Mouse (Mus musculus) intestine, embryonic 14.5 days (tissue): ENCODE measurements around the gene Arhgap17. TPM values are rescaled to one million over a fixed set of nuclear protein-coding genes. Genes with fewer than 3 reads are reported as not detected.

Experiments
- ATAC-seq: fragments of 200-750 bp; cut with Nextera tagmentation; replicated peaks from 2 replicates; pipeline ENCODE4 v1.8.0; 2017; ENCODE audit warnings: low read depth, moderate number of reproducible peaks, moderate TSS enrichment, moderate library complexity; ENCODE audit not compliant: low FRiP score, low TSS enrichment
- DNase-seq: peaks from one replicate; pipeline ENCODE4 v3.0.0-alpha.2; 2018; ENCODE audit warnings: low spot score
- H3K27ac ChIP-seq: fragments of 300-500 bp; sonication (generic); 2 replicates; pipeline ENCODE4 v1.5.1; 2014; ENCODE audit warnings: low read depth, mild to moderate bottlenecking, control low read depth
- H3K27me3 ChIP-seq: fragments of 300-500 bp; sonication (generic); replicated peaks from 2 replicates; pipeline ENCODE4 v1.6.1; 2014; ENCODE audit warnings: low read length, control low read depth; ENCODE audit not compliant: control insufficient read depth, insufficient read depth
- H3K36me3 ChIP-seq: fragments of 300-500 bp; sonication (generic); 2 replicates; pipeline ENCODE4 v1.6.1; 2014; ENCODE audit warnings: low read length, control low read depth; ENCODE audit not compliant: control insufficient read depth, insufficient read depth
- H3K4me1 ChIP-seq: fragments of 300-500 bp; sonication (generic); replicated peaks from 2 replicates; pipeline ENCODE4 v1.6.1; 2014; ENCODE audit warnings: low read length, control low read depth, mixed read lengths; ENCODE audit not compliant: control insufficient read depth, insufficient read depth
- H3K4me2 ChIP-seq: fragments of 300-500 bp; sonication (generic); 2 replicates; pipeline ENCODE4 v1.6.1; 2014; ENCODE audit warnings: low read length
- H3K4me3 ChIP-seq: fragments of 300-500 bp; sonication (generic); 2 replicates; pipeline ENCODE4 v1.5.1; 2014; ENCODE audit warnings: low read depth, low read length, control low read depth, mixed read lengths
- H3K9ac ChIP-seq: fragments of 300-500 bp; sonication (generic); 2 replicates; pipeline ENCODE4 v1.6.1; 2014; ENCODE audit warnings: mild to moderate bottlenecking, low read length
- H3K9me3 ChIP-seq: fragments of 300-500 bp; sonication (generic); 2 replicates; pipeline ENCODE4 v1.6.1; 2016; ENCODE audit warnings: low read length, control low read depth; ENCODE audit not compliant: control insufficient read depth
- WGBS: fragments of 180-500 bp; shearing (Covaris S2); extraction: QIAGEN DNeasy Blood & Tissue Kit; methylation state at CpG from one replicate; pipeline ENCODE4 v1.1.7; 2014; 5-methylcytosine and 5-hydroxymethylcytosine counted together
- polyA plus RNA-seq: library from polyadenylated mRNA; unstranded; fragments of >200 nt; fragmentation: Nextera tagmentation; extraction: Ambion mirVana; gene quantifications from 2 replicates; pipeline ENCODE4 v1.2.1, GENCODE M21; 2014

Arhgap17 gene
- polyA plus RNA-seq, 1 experiment from 2014 or later: 28.9 TPM

DNA sequence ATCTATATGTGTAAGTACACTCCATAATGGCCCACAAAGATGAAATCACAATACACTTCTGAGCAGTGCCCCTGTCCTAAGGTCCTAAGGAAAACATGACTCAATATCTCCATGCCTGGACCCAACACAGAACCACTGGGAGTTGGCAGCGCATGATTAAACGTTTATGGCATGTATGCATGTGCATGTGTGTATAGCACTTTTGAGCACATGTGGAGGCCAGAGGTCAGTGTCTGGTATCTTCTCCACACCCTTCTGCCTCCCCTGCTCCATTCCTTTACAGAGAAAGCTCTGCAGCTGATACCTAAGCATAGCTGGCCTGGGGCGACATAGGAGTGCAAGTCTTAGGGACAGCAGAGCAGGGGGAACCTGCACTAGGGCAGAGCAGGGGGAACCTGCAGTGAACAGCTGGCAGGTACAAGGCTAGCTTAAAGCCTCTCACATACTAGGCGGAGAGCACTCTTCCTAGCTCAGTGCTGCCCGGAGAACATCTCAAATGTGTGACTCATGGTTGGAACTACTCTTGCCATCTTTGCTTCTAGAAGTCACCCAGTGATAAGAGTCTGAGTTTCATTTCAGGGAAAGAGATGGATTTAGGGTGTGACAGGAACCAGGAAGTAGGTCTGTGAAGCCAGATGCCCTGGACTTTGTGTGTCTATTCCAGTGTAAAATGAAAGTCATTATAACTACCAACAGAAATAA lies 25.5 kb downstream of the Arhgap17 start:
- WGBS: 85% methylated on average over 5 of the region's 5 CpGs
- Histone ChIP-seq H3K4me1 (peaks cover 18% of the 10 kb centered on the region), H3K27ac (no peak overlapping the region), H3K27me3 (no peaks in the 10 kb centered on the region), H3K9ac (no peak overlapping the region), H3K4me3 (no peak overlapping the region), H3K4me2 (no peak overlapping the region), H3K9me3 (no peaks in the 10 kb centered on the region), H3K36me3 (no peaks in the 10 kb centered on the region)
- no peak for DNase-seq
- peak; percentile 48; the same call in 1 of the 2 replicates for ATAC-seq

DNA sequence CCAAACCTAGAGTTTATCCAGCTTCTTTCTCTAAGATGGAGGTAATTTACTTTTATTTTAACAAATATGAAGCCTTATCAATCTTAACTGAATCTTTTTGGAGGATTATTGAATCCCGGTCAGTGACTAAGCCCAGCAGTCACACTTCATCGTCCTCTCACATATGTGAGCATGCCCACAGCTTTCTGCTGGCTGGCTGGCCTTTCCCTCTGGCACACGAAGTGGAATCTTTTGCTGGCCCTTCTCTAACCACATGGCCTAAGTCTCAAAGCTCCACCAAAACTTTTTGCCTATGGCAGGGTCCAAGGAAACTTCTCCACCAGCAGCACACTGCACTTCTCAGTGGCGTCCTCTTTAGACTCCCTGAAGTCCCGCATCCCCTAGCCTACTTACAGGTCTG lies 27.8 kb downstream of the Arhgap17 start:
- no peaks in the 10 kb centered on the region for H3K27me3 ChIP-seq
- H3K9ac ChIP-seq: no peak overlapping the region
- H3K36me3 ChIP-seq: no peaks in the 10 kb centered on the region
- H3K27ac ChIP-seq: peak overlapping the region; percentile 23; the same call in 1 of the 2 replicates
- no peak for ATAC-seq
- H3K4me1 ChIP-seq: peaks cover 26% of the 10 kb centered on the region
- DNase-seq: no peak
- H3K9me3 ChIP-seq: no peaks in the 10 kb centered on the region
- H3K4me2 ChIP-seq: no peak overlapping the region
- WGBS: 49% methylated on average over 5 of the region's 5 CpGs
- no peak overlapping the region for H3K4me3 ChIP-seq

DNA sequence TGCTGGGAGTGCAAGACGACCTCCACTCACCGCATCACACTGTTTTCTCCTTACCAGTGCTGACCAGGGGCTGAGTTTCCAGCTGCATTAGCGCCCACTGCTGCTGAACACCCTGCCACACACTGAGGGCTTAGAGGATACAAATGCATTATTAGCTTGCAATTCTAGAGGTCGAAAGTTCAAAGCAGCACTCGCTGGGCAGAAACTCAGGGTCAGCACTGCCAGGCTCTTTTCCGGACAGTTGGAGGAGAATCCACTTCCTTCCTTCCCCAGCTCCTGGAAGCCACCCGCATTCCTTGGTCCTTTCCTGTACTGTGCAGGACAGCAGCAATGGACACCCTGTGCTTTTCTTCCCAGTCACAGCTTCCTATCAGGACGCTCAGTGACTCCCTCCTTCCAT lies 31.4 kb downstream of the Arhgap17 start:
- peak overlapping the region; percentile 16; the same call in 1 of the 2 replicates for H3K27ac ChIP-seq
- ATAC-seq: no peak
- WGBS: 48% methylated on average over 8 of the region's 8 CpGs
- H3K4me1 ChIP-seq: peaks cover 29% of the 10 kb centered on the region
- no peaks in the 10 kb centered on the region for H3K9me3 ChIP-seq
- no peak overlapping the region for H3K4me3 ChIP-seq
- DNase-seq: no peak
- H3K36me3 ChIP-seq: no peaks in the 10 kb centered on the region
- H3K27me3 ChIP-seq: no peaks in the 10 kb centered on the region
- H3K4me2 ChIP-seq: no peak overlapping the region
- no peak overlapping the region for H3K9ac ChIP-seq

DNA sequence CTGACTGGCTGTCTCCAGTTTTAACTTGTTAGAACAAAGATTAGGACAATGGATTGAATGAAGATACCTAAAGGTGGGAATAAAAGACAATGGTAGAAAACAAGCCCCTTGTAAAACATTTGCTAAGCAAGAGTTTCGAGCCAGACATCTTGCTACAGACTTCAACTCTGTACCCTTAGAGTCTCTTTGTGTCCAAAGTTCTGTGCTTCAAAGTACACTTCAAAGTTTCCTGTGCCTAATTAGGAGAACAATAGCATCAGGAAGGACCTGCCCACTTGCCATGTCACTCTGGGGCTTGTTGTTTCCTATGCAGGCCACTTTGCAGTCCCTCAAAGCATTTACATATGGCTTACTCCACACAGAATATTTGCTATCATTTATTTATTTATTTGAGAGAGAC lies 33.4 kb downstream of the Arhgap17 start:
- Histone ChIP-seq H3K27me3 (no peaks in the 10 kb centered on the region), H3K27ac (no peak overlapping the region), H3K9me3 (no peaks in the 10 kb centered on the region), H3K36me3 (no peaks in the 10 kb centered on the region), H3K4me1 (peaks cover 20% of the 10 kb centered on the region; the same call in 1 of the 2 replicates), H3K9ac (no peak overlapping the region), H3K4me2 (no peak overlapping the region), H3K4me3 (no peak overlapping the region)
- ATAC-seq: no peak
- 81% methylated on average over 1 of the region's 1 CpGs for WGBS
- DNase-seq: no peak

DNA sequence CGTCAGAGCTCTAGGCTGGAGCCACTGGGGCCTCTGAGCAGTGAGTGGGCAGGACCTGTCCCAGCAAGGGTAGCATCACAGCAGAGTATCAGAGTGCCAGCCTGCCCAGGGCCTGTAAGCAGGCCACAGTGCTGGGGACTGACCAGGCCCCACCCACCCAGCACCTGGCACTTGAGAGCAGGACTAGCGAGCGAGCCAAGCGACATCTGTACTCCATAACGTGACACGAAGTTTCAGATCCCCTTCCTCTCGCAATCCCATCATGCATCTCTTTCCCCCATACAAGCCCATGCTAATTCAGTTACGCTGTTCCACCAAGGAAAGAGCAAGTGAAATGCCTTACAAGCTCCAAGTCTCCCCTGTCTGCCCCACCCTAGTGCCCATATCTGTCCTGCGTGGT lies 39.2 kb downstream of the Arhgap17 start:
- peaks cover 15% of the 10 kb centered on the region for H3K36me3 ChIP-seq
- WGBS: 85% methylated on average over 9 of the region's 9 CpGs
- no peaks in the 10 kb centered on the region for H3K4me1 ChIP-seq
- ATAC-seq: no peak
- H3K4me3 ChIP-seq: no peak overlapping the region
- no peak overlapping the region for H3K4me2 ChIP-seq
- no peak for DNase-seq
- H3K27me3 ChIP-seq: no peaks in the 10 kb centered on the region
- H3K27ac ChIP-seq: no peak overlapping the region
- no peak overlapping the region for H3K9ac ChIP-seq
- H3K9me3 ChIP-seq: no peaks in the 10 kb centered on the region

DNA sequence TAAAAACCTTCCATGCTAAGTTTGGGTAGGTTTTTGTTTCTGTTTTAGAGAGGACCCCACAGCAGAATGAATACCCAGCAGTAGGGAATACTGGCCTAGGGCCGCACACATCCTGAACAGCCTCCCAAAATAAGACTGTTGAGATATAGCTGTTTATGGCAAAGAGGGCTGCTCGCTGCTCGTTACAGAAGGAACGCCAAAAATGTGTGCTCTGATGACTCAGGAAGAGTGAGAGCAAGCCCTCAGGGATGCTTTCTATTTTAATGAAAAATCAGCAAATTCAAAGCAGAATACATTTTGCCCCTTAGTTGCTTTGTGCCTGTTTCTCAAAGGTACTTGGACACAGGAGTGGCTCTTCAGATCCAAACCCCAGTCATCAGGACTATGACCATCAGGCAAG lies 41.8 kb downstream of the Arhgap17 start:
- Histone ChIP-seq H3K4me1 (no peaks in the 10 kb centered on the region), H3K4me2 (no peak overlapping the region), H3K27ac (no peak overlapping the region), H3K4me3 (no peak overlapping the region), H3K9ac (no peak overlapping the region), H3K36me3 (peaks cover 38% of the 10 kb centered on the region), H3K27me3 (no peaks in the 10 kb centered on the region), H3K9me3 (no peaks in the 10 kb centered on the region)
- ATAC-seq: no peak
- 67% methylated on average over 4 of the region's 4 CpGs for WGBS
- DNase-seq: no peak

DNA sequence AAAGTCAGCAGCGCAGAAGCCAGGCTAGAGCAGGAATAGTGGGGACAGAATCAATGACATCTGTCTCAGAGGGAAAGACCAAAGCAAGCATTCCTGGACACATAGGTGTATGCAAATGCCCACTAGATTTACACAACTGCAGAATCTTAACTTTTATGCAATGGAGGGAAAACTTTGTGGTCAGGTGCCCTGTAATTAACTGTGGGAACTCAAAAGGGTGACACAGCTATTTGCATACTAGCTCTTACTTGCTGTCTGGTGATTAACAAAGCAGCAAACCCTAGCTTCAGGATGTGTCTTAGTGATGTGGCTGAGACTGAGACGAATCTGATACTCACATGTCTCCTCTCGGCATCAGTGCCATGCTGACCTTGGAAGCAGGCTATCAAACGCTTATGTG lies 42.8 kb downstream of the Arhgap17 start:
- no peaks in the 10 kb centered on the region for H3K4me1 ChIP-seq
- H3K9me3 ChIP-seq: no peaks in the 10 kb centered on the region
- no peaks in the 10 kb centered on the region for H3K27me3 ChIP-seq
- no peak for ATAC-seq
- H3K4me2 ChIP-seq: no peak overlapping the region
- no peak overlapping the region for H3K27ac ChIP-seq
- no peak for DNase-seq
- no peak overlapping the region for H3K9ac ChIP-seq
- H3K36me3 ChIP-seq: peaks cover 47% of the 10 kb centered on the region
- WGBS: 84% methylated on average over 4 of the region's 4 CpGs
- H3K4me3 ChIP-seq: no peak overlapping the region

DNA sequence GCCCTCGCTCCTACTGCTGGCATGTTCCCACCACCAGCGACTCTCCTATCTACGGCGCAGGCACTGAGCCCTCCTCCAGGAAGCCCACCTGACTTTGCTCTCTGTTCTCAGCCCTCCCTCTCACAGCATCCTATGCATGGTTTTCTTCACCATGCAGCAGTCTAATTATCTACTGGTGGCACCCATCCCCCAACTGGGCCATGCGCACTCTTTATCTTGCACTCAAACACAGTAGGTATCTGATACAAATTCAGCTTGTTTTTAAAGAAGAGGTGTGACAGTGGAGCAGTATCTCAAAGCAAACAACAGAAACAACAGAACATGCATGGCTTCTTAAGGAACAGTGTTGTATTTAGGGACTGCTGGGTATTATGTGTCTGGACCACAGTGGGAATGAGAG lies 43.7 kb downstream of the Arhgap17 start:
- Histone ChIP-seq H3K4me3 (no peak overlapping the region), H3K27ac (no peak overlapping the region), H3K4me1 (no peaks in the 10 kb centered on the region), H3K9ac (no peak overlapping the region), H3K9me3 (no peaks in the 10 kb centered on the region), H3K4me2 (no peak overlapping the region), H3K27me3 (no peaks in the 10 kb centered on the region), H3K36me3 (peaks cover 56% of the 10 kb centered on the region)
- no peak for ATAC-seq
- 96% methylated on average over 5 of the region's 5 CpGs for WGBS
- DNase-seq: no peak

DNA sequence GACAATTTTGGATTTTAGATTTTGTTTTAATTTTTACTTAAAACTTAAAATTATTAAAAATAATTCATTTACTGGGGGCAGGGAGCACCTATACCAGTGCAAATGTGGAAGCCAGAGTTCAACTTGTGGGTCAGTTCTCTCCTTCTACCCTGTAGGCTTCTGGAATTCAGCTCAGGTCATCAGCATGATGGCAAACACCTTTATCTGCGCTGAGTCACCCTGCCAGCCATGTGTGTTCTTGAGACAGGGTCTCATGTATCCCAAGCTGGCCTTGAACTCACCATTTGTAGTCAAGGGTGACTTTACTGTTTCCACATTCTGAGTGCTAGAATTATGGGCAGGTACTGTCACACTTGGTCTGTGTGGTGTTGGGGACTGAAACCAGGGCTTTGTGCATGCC lies 45.6 kb downstream of the Arhgap17 start:
- Histone ChIP-seq H3K27me3 (no peaks in the 10 kb centered on the region), H3K9ac (no peak overlapping the region), H3K4me2 (no peak overlapping the region), H3K4me1 (no peaks in the 10 kb centered on the region), H3K27ac (no peak overlapping the region), H3K4me3 (no peak overlapping the region), H3K36me3 (peaks cover 71% of the 10 kb centered on the region), H3K9me3 (no peaks in the 10 kb centered on the region)
- DNase-seq (no peak), ATAC-seq (no peak)
- WGBS: 92% methylated on average over 1 of the region's 1 CpGs
